Mouse (Mus musculus) kidney, adult 8-10 months (tissue): ENCODE results near the gene Pfas.

Experiments
- DNase-seq, 2 experiments: peaks; one replicate each; pipeline ENCODE4 v3.0.0; 2022

Gene Pfas

DNA sequence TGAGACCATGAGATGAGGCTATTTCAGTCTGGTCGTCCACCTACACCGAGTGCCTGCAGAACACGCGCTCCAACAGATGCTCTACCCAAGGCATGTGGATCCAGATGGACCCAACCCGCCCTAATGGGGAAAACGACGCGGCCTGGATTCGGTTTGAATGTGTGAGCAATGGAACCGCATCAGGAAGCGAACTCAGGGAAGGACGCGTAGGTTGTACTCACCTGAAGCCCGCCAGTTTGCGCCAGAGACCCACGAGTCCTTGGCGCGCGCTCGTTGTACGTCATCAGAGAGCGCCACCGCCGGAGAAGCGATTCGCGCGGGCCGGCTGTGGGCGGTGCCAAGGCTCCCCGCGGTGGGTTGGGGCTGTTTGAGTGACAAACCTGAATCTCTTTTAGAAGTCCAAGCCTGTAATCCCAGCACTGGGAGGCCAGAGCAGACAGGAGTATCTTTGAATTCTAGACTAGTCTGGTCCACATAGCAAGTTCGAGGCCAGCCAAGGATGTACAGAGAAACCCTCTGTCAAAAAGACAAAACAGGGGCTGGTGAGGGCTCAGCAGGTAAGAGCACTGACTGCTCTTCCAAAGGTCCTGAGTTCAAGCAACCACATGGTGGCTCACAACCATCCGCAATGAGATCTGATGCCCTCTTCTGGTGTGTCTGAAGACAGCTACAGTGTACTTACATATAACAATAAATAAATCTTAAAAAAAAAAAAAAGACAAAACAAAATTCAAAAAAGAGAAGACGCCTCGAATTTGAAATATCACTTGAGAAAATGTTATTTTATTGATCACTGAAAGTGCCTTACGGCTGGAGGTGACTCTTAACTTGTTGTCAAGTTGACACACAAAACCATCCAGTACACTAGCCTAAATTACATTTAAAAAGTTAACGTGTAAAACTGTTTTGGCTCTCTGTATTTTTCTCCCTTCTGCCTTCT lies at the start of gene Pfas:
Gene Pfas, minus strand, starts transcription at position 279 of the 940 bp plus-strand sequence.
- DNase-seq = peak; percentile 70 to 82

DNA sequence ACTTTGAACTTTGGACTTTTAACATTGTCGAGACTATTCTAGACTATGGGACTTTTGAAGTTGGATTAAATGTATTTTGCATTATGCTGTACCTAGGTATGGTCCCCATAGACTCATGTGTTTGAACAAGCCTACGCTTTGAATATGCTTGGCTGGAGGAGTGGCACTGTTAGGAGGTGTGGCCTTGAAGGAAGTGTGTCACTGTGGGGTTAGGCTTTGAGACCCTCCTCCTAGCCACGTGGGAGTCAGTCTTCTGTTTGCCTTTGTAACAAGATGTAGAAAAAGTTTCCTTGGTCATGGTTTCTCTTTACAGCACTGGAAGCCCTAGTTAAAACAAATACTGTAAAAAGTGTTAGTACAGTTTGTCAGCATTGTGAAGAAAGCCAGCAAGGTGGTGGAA lies 45.6 kb upstream of the Pfas start:
- DNase-seq = no peak

DNA sequence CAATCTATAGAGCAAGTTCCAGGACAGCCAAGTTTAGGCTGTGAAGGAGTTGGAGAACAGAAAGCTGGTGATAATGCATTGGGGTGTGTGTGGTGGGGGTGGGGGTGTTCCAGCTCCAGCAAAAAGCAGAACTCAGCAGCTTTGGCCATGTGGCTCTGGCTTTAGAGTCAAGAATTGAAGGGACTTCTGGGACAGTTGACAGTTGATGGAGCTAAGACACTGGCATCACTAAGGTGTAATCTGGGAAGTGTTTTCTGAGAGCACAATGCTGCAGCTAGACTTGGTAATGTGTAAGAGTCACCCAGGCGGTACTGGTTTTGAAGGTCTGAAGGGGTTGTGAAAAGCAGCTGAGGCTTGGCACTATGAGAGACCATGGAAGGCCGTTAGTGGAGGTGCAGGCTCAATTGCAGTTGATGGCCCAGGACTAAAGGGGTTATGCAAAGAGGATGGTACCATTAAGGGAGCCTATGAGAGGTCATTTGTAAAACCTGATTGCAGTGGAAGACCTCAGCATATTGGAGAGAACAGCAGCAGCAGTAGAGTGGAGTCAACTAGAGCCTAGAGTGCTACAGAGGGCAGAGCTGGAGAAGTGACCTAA lies 44.7 kb upstream of the Pfas start:
- no peak for DNase-seq

DNA sequence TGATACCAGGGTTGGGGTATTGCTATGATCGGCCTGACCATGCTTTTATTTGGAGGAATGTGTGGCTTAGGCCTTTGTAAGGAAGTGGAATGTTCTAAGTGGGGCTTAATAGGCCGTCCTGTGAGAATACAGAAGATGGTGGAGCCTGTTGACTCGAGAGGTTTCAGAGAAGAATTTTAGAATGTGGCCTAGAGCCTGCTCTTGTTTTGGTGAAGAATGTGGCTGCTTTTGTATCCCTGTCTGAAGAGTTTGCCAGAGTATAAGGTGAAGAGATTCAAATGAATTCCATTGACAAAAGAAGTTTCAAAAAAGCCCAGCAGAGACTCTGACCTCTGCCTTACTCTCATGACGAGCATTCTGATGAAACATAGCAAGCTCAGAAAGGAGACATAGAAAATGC lies 43.5 kb upstream of the Pfas start:
- DNase-seq = no peak

DNA sequence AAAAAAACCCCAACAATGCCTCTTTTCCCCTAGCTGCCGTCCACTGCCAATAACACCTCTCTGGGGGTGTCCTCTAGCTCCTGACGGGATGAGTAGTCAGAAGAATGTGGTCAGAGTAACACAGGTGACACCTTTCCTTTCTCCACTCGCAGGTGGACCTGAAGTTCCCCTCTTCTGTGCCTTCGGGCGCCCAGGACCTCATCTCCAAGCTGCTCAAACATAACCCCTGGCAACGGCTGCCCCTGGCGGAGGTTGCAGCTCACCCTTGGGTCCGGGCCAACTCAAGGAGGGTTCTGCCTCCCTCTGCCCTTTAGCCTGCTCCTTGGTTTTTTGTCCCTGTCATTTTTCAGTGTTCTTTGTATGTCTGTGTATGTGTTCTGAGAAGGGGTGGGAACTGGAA lies 42.5 kb upstream of the Pfas start:
- no peak for DNase-seq

DNA sequence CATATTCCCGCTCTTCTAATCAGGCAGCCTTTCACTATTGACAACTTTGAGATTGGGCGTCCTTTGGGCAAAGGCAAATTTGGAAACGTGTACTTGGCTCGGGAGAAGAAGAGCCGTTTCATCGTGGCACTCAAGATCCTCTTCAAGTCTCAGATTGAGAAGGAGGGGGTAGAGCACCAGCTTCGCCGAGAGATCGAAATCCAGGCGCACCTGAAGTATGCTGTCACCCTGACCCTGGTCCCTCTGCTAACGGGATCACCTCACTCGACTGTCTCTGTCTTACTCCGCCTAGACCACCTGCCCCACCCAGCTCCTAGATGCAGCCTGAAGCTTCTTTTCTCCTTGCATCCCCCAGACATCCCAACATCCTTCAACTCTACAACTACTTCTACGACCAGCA lies 39.9 kb upstream of the Pfas start:
- DNase-seq = no peak

DNA sequence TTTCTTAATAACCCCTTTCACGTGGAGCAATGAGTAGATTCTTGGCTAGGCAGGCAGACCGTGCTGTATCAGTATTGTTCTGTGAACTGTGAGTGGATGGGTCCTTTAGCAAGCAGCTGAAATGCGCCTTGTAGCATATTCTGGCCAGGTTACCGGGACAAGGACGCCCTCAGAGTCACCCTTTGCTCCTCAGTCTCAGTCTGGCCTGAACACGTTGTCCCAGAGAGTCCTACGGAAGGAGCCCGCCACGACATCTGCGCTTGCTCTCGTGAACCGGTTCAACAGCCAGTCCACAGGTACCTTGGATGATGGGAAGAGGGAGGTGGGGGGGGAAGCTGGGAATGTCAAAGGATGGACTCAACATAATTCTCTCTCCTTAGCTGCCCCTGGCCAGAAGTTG lies 39.3 kb upstream of the Pfas start:
- DNase-seq = no peak

DNA sequence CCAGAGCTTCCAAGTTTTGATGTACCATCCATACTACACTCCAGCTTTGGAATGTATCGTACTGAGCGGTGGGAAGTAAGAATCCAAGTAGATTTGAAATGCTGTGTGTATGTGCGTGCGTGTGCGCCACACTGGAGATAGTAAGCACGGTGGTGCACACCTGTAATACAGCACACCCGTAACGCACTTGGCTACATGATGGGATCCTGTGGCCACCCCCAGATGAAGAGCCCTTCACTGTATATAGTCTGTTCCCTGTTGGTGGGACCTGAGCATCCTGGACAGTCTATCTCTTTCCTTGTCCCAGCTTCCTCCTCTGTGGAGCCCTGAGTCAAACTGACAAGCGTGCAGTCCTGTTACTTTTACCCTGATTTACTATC lies 38.1 kb upstream of the Pfas start:
- no peak for DNase-seq

DNA sequence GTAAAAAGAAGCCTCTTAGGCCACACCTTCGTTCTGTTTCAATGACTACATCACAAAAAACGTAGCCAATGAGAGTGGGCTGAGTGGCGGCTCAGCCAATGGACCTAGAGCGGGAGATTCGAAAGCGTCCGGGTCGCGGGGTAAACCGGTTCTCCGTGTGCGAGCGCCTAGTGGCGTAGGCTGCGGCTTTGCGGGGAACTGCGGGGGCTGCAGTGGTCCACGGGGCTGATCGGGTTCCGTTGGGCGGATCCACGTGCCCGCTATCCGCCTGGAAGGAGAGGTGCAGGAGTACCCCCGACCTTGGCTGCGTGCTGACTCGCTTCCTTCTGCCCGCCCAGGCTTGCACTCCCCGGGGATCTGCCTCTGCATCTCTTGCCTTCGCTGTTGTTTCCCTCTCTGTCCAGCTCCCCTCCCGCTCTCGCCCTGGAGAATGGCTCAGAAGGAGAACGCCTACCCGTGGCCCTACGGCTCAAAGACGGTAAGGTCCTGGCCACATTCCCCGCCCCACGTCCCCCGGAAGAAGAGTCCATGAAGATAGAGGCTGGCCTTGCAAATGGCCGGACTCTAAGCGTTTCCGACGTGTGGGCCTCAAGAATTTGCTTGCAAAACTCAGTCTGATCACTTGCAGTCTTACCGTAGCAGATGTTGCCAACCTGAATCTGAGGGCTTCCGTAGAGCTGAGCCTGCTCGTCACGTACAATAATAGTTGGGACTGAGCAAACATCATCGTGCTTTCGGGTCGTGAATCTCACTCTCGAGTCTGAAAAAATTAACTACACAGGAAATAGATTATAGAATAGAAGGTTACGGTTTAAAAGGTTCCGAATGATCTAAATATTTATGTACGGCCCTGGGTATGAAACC lies 37.5 kb upstream of the Pfas start, which contains the start of gene Aurkb:
Gene Aurkb, plus strand, starts transcription at position 117 of the 864 bp plus-strand sequence.
- peak; percentile 71 to 78 for DNase-seq

DNA sequence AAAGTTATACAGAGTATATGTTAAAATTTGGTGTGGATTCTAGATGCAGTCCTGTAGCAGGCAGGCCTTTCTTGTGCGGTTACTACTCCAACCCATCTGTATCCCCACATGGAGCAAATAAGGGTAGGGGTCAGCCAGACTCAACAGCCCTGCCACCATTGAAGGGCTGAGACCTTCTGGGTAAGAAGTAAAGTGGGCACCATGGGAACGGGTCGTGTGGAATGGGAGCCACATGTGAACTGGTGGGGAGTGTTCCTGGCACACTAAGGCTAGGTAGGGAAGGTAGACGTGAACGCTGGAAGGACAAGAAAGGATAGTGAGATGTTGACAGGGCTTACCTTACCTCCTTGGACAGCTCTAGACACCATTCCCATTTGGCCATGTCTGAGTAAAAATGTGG lies 29.9 kb upstream of the Pfas start:
- no peak for DNase-seq

DNA sequence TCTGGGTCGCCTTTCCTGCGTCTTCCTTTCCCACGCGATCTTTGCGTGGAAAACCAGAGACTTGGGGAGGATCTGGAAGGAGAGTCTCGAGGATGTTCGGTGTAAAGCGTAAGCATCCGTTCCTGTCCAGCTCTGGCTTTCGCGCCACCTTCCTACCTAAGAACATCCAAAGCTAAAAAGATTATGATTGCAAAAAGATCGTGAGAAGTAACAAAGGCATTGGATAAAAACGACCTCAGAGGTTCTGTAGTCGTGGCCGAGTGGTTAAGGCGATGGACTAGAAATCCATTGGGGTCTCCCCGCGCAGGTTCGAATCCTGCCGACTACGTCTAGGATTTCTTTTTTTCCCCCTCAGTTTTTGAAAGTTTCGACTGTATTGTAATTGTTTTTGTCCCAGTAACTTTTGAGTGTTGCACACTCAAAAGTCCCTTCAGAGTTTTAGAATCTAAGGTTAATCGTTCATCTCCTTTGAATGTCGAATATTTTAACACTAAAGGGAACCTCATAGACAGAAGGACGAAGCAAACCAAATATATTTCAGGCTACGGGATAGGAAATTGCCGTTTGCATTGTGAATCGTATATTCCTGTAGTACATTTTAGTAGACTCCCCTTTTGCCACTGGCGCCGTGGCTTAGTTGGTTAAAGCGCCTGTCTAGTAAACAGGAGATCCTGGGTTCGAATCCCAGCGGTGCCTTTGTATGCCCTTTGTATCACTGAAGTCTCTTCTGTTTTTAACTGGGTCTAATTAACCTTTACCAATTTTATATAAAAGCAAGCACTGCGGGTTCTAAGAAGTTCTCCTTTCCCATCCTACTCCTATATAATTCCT lies 29.2 kb upstream of the Pfas start:
- DNase-seq = peak; percentile 83 to 92

DNA sequence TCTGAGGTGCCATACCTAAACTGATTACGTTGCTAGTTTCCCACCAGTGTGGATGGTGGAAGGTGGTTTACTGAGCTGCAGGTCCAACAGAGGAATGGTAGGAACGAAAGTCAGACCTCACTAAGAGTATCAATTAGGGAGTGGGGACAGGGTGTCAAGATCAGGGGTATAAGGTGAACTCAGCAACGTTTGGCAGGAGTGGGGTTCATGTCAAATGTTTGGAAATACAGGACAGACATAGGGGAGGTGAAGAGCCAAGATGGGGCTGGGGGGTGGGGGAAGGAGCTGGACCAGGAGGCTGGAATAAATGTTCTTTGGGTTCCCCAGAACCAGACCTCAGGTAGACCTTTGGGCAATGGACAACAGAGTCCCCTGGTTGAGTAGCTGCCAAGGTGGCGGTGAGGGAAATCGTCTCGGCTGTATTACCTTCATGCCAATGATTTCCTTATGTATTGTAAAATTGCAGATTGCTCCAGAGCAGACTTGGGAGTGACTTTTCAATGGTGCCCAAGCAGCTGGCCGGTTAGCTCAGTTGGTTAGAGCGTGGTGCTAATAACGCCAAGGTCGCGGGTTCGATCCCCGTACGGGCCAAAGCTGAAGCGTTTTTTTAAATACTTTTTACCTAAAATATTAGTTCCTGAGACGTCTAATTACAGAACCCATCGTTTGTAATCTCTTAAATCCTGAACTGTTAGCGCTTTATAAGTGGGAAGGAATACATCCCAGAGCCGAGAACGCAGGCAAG lies 28.4 kb upstream of the Pfas start:
- peak; percentile 87 to 95 for DNase-seq

DNA sequence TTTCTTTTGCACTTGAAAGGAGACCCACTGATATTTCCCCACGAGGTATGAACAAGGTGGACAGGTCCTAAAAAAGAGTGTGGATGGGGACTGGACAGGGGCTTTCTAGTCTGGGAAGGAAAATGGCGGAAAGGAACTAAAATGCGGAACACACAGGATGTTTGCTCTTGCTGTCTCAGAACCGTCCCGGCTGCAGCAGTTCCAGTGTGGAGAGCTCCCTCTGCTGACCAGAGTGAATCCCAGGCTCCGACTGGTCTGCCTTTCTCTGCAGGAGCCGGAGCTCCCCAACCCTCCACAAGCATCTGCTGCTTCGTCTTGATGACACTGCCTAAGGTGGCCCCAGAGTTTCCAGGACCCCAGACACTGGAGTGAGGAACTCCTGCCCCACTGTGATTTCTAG lies 27.6 kb upstream of the Pfas start:
- DNase-seq = peak; percentile 91 to 92

DNA sequence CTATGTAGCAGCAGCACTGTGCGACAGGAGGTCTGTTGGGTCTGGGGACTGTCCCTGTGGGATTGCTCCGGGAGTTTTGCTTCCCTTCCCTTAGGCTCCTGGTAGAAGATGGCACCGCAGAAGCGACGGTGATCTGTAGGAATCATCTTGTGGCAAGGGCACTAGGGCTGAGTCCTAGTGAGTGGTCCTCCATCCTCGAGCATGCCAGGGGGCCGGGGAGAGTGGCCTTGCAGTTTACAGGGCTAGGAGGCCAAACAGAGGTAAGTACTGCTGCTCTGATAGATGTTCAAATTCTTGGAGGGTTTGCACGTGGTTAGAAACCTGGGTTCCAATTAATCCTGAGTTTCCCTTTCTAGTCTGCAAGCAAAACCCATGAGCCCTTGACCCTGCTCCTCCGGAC lies 27.2 kb upstream of the Pfas start:
- DNase-seq = no peak

DNA sequence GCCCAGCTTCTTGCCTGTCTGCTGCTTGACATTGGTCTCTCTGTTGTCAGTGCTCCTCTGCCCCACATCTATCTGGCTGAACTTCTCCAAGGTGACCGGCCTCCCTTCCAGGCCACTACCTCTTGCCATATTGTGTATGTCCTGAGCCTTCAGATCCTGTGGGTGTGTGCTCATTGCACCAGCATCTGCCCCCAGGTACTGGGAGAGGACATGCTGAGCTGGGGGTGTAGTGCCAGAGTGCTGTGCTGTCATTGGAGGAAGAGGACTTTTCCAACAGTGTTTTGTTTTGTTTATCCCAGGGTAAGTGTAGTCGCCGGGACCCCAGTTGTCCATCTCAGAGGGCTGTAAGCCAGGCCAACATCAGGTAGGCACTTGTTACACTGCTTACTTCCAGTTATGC lies 26.3 kb upstream of the Pfas start:
- DNase-seq = no peak

DNA sequence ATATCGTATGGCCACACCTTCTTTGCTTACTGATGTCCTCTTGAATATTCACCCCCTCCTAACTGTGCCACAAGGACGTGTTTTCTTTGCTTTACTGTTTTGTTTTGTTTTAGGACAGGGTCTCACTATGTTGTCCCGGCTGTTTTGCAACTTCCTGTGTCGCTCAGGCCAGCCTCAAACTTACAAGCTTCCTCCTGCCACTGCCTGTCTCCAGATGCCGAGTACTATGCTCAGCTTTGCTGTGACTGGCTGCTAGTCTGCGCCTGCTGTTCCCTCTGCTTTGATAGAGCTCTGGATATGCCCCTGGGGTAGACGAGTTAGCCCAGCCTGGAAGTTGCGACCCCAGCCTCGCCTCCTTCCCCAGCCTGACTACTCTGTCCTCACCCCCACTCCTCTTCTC lies 25.3 kb upstream of the Pfas start:
- no peak for DNase-seq

DNA sequence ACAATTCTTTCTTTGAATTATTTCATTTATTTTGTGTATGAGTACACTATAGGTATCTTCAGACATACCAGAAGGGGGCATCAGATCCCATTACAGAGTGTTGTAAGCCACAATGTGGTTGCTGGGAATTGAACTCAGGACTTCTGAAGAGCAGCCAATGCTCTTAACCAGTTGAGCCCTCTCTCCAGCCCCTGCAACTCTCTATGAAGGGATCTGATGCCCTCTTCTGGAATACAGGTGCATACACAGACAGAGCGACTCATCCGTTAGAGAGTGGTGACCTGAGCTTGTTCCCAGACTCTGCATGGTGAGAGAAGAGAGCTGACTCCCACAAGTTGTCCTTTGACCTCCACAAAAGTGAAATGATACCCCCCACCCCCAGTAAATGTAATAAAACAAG lies 20.5 kb upstream of the Pfas start:
- DNase-seq = no peak

DNA sequence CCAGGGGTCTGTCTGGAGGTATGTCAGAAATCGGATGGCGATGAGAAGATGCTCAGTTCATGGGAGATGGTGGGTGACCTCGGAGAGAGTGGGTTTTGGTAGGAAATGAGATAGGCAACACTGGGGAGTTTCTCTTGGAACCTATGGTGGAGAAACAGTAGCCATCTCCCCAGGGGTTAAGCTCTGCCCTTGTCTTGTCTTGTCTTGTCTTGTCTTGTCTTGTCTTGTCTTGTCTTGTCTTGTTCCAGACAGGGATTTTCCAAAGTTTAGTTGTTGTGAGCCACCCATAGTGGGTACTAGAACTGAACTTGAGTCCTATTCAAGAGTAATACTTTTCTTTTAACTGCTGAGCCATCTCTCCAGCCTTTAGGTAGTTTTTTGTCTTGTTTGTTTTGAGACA lies 18.3 kb upstream of the Pfas start:
- no peak for DNase-seq

DNA sequence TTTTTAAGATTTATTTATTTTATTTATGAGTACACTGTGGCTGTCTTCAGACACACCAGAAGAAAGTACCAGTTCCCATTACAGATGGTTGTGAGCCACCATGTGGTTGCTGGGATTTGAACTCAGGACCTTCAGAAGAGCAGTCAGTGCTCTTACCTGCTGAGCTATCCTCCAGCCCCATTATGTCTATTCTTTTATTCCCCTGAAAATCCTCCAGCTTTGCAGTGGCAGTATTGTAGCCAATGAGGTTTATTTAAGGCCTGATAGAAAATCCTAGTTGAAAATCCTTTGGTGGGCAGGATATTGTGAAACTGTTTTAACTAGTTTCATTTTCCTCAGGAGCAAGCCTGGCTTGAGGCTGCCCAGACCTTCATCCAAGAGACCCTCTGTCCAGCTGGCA lies 12.4 kb upstream of the Pfas start:
- DNase-seq = no peak

DNA sequence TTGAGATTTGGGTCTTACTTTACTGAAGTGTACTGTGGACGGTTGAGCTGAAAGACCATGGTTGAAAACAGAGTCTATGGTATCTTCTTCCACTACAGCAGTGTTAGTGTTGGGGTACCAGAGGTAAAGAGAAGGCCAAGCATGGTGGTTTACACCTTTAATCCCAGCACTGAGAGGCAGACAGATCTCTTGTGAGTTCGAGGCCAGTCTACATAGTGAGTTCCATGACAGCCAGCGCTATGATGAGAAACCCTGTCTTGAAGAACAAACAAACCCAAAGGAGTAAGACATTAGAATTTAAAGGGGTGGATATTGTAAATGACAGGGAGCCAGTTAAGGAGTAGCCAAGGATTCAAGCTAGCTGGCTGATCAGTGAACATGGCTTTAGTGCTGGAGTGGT lies 8.5 kb upstream of the Pfas start:
- no peak for DNase-seq

DNA sequence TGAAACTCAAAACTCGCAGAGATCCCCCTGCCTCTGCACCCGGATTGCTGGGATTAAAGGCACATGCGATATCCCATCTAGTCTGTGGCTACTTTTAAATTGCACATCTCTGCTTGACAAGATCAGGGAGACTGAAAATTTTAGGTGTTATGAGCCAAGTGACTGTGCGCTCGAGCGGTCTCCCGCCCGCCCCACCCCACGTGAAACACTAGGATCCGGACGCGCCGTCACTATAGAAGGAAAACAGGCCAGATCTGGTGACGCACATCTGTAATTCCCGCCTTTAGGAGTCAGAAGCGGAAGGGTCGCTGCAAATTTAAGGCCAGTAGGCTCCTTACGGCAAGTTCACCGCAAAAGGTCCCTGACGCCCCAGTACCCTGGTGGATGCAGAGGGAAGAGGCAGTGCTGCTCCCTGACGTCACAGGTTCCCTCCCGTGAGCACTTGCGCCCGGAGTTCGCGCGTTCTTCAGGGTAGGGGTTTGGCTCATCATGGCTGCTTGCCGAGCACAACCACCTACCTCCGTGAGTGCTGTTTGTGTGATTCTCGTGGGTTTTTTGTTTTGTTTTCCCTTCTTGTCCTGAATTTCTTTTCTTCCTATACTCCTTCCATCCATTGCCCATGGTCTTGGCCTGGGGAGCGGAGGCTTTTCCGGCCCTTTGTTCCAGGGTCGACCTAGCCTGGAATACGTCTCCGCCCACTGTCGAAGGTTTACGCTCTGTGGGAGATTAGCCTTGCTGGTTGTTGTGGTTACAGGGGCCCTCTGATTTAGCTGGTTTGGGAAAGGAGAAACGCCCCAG lies 7.6 kb upstream of the Pfas start, which contains the start of gene Ctc1:
Gene Ctc1, plus strand, starts transcription at position 268 of the 798 bp plus-strand sequence.
- DNase-seq = peak; percentile 85 to 88
